Mouse (Mus musculus) midbrain, embryonic 13.5 days (tissue): ENCODE results near the gene Ccdc116. TPM values are rescaled to one million over a fixed set of nuclear protein-coding genes. Genes with fewer than 3 reads are reported as not detected.
"Not testable (repeated sequence)": the region's sequence is repeated elsewhere in the genome, so short reads cannot be mapped to it uniquely, and the experiment has no call there.

Experiments
- ATAC-seq: fragments of 200-750 bp; cut with Nextera tagmentation; 2 replicates; pipeline ENCODE4 v1.8.0; 2017; ENCODE audit warnings: mild to moderate bottlenecking, moderate TSS enrichment, moderate library complexity
- H3K27ac ChIP-seq: fragments of 300-500 bp; sonication (generic); 2 replicates; pipeline ENCODE4 v1.5.1; 2015; ENCODE audit warnings: inconsistent platforms, mild to moderate bottlenecking, moderate library complexity
- H3K27me3 ChIP-seq: fragments of 300-500 bp; sonication (generic); 2 replicates; pipeline ENCODE4 v1.6.1; 2015; ENCODE audit warnings: mild to moderate bottlenecking, inconsistent platforms
- H3K36me3 ChIP-seq: fragments of 300-500 bp; sonication (generic); 2 replicates; pipeline ENCODE4 v1.6.1; 2015; ENCODE audit warnings: mild to moderate bottlenecking, inconsistent platforms
- H3K4me1 ChIP-seq: fragments of 300-500 bp; sonication (generic); replicated peaks from 2 replicates; pipeline ENCODE4 v1.6.1; 2015; ENCODE audit warnings: inconsistent platforms
- H3K4me2 ChIP-seq: fragments of 300-500 bp; sonication (generic); replicated peaks from 2 replicates; pipeline ENCODE4 v1.6.1; 2015; ENCODE audit warnings: moderate library complexity, mild to moderate bottlenecking, inconsistent platforms
- H3K4me3 ChIP-seq: fragments of 300-500 bp; sonication (generic); replicated peaks from 2 replicates; pipeline ENCODE4 v1.5.1; 2015; ENCODE audit warnings: mild to moderate bottlenecking, inconsistent platforms
- H3K9ac ChIP-seq: fragments of 300-500 bp; sonication (generic); replicated peaks from 2 replicates; pipeline ENCODE4 v1.6.1; 2015; ENCODE audit warnings: mild to moderate bottlenecking, inconsistent platforms
- H3K9me3 ChIP-seq: fragments of 300-500 bp; sonication (generic); 2 replicates; pipeline ENCODE4 v1.6.1; 2016; ENCODE audit warnings: mild to moderate bottlenecking, inconsistent platforms
- WGBS: fragments of 180-500 bp; shearing (Covaris S2); methylation state at CpG from one replicate; pipeline ENCODE4 v1.1.7; 2015; 5-methylcytosine and 5-hydroxymethylcytosine counted together
- polyA plus RNA-seq: library from polyadenylated mRNA; unstranded; fragments of >200 nt; fragmentation: Nextera tagmentation; extraction: Ambion mirVana; gene quantifications from 2 replicates; pipeline ENCODE4 v1.2.1, GENCODE M21; 2015

Ccdc116 gene
- polyA plus RNA-seq, result 1.1 and 1.4 TPM in 2 replicates

DNA sequence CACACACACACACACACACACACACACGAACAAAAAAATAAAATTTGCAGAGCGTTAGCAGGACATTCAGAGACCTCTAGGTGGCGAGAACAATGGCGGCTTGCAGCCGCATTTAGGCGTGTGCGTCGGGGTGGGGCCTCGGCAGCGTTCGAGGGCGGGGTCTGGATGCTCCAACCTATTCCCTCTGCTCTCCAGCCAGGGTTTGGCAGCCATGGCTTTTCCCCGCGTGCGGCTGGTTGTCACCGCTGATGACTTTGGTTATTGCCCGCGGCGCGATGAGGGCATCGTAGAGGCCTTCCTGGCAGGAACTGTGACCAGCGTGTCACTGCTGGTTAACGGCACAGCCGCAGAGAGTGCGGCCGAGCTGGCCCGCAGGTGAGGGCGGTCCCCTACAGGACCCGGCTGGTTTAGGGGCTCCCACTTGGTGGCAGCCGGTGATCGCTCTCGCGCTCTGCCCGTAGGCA lies at the start of gene Ccdc116:
Gene Ccdc116 (minus strand): TSS at position 458 of the 464 bp plus-strand sequence.
- Histone ChIP-seq H3K9me3 (no peaks in the 10 kb centered on the region), H3K27ac (peak within 1 kb of the TSS; percentile 65; the same call in 1 of the 2 replicates), H3K4me2 (peak within 1 kb of the TSS; percentile 92), H3K27me3 (0 out of 2 replicates have a peak, but pooled peaks cover 2% of the 10 kb centered on the region), H3K4me3 (peak within 1 kb of the TSS; percentile 62), H3K4me1 (peaks cover 18% of the 10 kb centered on the region), H3K36me3 (peaks cover 7% of the 10 kb centered on the region), H3K9ac (peak within 1 kb of the TSS; percentile 76)
- peak; percentile 91 for ATAC-seq
- under 1% methylated on average over 34 of the region's 34 CpGs for WGBS

DNA sequence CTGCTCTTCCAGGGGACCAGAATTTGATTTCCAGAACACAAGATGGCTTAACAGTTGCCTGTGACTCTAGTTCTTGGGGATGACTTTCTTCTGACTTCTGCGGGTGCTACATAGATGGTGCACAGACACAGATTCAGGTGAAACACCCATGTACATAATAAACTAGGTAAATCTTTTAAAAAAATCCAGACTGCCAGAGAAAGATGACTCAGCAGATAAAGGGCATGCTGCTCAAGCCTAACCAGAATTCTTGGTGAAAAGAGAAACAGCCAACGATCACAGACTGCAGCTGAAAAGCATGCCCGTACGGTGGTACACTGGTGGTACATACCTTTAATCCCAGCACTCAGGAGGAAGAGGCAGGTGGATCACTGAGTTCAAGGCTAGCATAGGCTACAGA lies 46.8 kb upstream of the Ccdc116 start:
- no peaks in the 10 kb centered on the region for H3K27me3 ChIP-seq
- H3K4me1 ChIP-seq, result peaks cover 1% of the 10 kb centered on the region; the same call in 1 of the 2 replicates
- ATAC-seq, result no peak
- no peaks in the 10 kb centered on the region for H3K9me3 ChIP-seq
- H3K27ac ChIP-seq, result no peak overlapping the region
- no peak overlapping the region for H3K4me2 ChIP-seq
- 96% methylated on average over 4 of the region's 4 CpGs for WGBS
- H3K4me3 ChIP-seq, result no peak overlapping the region
- no peak overlapping the region for H3K9ac ChIP-seq
- peaks cover 11% of the 10 kb centered on the region for H3K36me3 ChIP-seq

DNA sequence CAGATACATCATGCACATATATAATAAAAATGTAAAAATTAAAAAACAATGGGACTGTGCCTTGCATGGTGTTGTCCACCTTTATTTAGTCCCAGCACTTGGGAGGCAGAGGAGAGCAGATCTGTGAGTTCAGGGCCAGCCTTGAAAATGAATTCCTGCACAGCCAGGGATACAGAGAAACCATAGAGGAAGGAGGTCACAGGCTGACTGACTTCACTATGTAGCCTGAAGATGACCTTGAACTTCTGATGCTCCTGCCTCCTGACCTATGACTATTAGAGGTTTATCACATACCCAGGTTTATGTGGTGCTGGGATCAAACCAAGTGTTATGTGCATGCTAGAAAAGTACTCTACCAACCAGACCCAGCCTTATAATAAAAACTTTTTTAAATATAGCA lies 38.4 kb upstream of the Ccdc116 start:
- no peak for ATAC-seq
- H3K27ac ChIP-seq, result no peak overlapping the region
- no peak overlapping the region for H3K4me2 ChIP-seq
- H3K9me3 ChIP-seq, result no peaks in the 10 kb centered on the region
- H3K36me3 ChIP-seq, result peaks cover 20% of the 10 kb centered on the region
- H3K9ac ChIP-seq, result no peak overlapping the region
- H3K4me1 ChIP-seq, result no peaks in the 10 kb centered on the region
- H3K27me3 ChIP-seq, result no peaks in the 10 kb centered on the region
- H3K4me3 ChIP-seq, result no peak overlapping the region

DNA sequence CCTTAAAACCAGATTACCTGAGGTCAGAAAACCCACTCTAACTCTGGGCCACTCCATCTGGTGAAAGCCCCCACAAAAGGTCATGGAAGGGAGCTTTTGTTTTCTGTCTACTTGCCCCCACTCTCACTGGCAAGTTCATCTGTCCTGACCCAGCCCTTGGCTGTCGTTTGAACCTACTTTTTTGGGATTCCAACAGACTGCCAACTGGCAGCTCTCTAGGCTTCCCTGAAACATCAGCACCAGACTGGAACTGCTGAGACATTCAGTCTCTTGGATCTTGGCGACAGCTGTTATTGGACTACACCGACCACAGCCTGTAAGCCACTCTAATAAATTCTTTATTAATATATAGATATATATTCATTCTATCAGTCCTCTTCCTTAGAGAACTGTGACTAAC lies 36.0 kb upstream of the Ccdc116 start:
- Histone ChIP-seq H3K4me3 (no peak overlapping the region), H3K9ac (no peak overlapping the region), H3K27ac (no peak overlapping the region), H3K4me1 (no peaks in the 10 kb centered on the region), H3K27me3 (no peaks in the 10 kb centered on the region), H3K9me3 (no peaks in the 10 kb centered on the region), H3K36me3 (peaks cover 16% of the 10 kb centered on the region), H3K4me2 (no peak overlapping the region)
- ATAC-seq, result no peak
- WGBS, result 88% methylated on average over 3 of the region's 3 CpGs

DNA sequence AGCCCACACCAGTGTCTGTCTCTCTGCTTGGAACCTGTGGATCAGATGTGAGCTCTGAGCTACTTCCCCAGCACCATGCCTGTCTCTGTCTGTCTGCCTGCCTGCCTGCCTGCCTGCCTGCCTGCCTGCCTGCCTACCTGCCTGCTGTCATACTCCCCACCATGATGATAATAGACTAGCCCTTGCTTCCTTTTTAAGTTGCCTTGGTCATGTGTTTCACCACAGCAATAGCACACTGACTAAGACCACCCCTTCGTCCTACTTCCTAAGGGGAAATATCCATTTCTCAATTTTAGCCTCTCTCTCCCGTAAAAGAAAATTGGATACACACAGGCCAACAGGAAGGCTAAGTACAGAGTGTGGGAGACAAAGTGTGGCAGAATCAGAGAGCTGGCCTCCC lies 35.1 kb upstream of the Ccdc116 start:
- Histone ChIP-seq H3K27ac (no peak overlapping the region), H3K4me1 (no peaks in the 10 kb centered on the region), H3K4me3 (no peak overlapping the region), H3K27me3 (no peaks in the 10 kb centered on the region), H3K9me3 (no peaks in the 10 kb centered on the region), H3K36me3 (peaks cover 16% of the 10 kb centered on the region), H3K9ac (no peak overlapping the region), H3K4me2 (no peak overlapping the region)
- ATAC-seq, result no peak
- 90% methylated on average over 2 of the region's 2 CpGs for WGBS

DNA sequence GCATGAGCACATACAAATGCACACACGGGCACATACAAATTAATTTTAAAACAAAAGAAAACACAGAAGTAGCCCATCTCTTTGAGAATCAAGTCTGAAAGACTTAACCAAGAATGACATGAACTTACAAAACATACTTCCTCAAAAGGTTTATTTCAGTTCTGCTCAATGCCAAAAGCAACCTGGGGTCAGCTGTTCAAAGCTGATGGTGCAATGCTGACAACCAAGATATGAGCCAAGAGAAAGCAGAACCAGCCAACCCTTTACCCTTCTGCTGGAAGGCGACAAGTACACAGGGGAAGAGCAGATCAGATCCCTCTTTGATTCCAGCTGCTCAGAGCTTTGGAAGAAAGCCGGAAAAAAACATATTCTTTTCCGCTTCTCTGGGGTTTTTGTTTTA lies 34.4 kb upstream of the Ccdc116 start:
- Histone ChIP-seq H3K9me3 (no peaks in the 10 kb centered on the region), H3K9ac (no peak overlapping the region), H3K36me3 (peaks cover 16% of the 10 kb centered on the region), H3K27me3 (no peaks in the 10 kb centered on the region), H3K4me1 (no peaks in the 10 kb centered on the region), H3K4me2 (no peak overlapping the region), H3K4me3 (no peak overlapping the region), H3K27ac (no peak overlapping the region)
- 91% methylated on average over 4 of the region's 4 CpGs for WGBS
- no peak for ATAC-seq

DNA sequence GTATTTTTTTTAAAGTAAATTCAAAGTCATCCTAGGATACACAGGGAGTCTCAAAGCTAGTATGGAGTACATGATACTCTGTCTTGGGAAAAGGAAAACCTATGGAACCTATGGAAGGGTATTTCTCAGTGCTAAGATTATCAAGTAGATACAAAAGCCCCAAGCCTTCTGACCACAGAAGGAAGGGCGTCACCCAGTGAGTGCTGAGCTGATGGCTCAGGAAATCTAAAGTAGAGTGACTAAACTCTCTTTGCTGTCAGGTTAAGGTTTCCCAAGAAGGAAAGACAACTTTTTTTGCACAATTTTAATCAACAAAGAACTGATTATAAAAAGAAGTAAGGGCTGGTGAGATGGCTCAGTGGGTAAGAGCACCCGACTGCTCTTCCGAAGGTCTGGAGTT lies 32.7 kb upstream of the Ccdc116 start:
- 95% methylated on average over 3 of the region's 3 CpGs for WGBS
- no peak for ATAC-seq
- no peak overlapping the region for H3K4me3 ChIP-seq
- no peaks in the 10 kb centered on the region for H3K4me1 ChIP-seq
- no peaks in the 10 kb centered on the region for H3K27me3 ChIP-seq
- peaks cover 17% of the 10 kb centered on the region for H3K36me3 ChIP-seq
- no peak overlapping the region for H3K27ac ChIP-seq
- no peak overlapping the region for H3K9ac ChIP-seq
- no peaks in the 10 kb centered on the region for H3K9me3 ChIP-seq
- no peak overlapping the region for H3K4me2 ChIP-seq

DNA sequence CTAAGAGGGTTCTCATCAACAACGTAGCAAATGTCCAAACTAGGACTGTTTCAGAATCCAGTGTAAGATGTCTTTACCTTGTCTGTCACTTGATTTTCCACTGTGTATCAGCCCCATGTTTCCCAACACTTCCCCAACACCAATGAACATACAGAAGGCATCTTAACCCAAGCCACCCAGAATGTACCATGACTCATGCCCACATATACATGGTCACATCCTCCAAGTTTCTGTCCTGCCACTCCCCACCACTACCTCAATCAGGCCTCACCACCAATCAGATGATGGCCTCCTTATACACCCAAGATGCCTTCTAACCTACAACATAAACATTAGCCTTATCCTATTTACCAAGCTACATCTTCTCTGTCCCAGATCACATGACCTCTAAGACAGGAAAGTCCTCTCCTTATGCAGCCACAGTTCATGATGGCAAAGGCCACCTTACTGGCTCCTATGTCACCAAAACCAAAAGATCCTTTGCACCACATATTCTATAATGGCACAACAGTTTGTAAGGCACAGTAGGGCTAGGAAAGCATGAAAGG lies 30.7 kb upstream of the Ccdc116 start:
- Histone ChIP-seq H3K27ac (no peak overlapping the region), H3K9ac (no peak overlapping the region), H3K4me2 (no peak overlapping the region), H3K27me3 (no peaks in the 10 kb centered on the region), H3K9me3 (no peaks in the 10 kb centered on the region), H3K4me3 (no peak overlapping the region), H3K4me1 (no peaks in the 10 kb centered on the region), H3K36me3 (peaks cover 32% of the 10 kb centered on the region)
- no peak for ATAC-seq
- WGBS, result 96% methylated on average over 1 of the region's 1 CpGs

DNA sequence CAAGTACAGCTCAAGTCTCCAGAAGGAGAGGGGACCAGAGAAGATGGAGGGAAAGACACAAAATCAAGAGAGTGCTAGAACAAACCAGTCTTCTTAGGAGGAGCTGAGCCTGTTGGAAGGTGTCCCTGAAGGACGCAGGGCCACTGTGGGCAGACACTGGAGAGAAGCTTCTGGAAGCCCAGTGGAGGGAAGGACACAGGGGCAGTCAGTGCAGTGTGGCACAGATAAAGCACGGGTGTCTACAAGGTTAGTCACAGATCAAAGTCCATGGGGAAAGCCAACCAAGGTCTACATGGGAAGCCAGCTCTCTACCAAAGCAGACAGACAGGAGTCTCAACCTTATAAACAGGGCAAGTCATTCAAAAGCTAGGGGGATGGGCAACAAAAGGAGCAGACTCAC lies 28.7 kb upstream of the Ccdc116 start:
- ATAC-seq, result no peak
- H3K4me3 ChIP-seq, result no peak overlapping the region
- no peaks in the 10 kb centered on the region for H3K27me3 ChIP-seq
- H3K4me1 ChIP-seq, result no peaks in the 10 kb centered on the region
- H3K27ac ChIP-seq, result no peak overlapping the region
- no peak overlapping the region for H3K9ac ChIP-seq
- no peak overlapping the region for H3K4me2 ChIP-seq
- H3K9me3 ChIP-seq, result no peaks in the 10 kb centered on the region
- 87% methylated on average over 2 of the region's 2 CpGs for WGBS
- peaks cover 41% of the 10 kb centered on the region for H3K36me3 ChIP-seq

DNA sequence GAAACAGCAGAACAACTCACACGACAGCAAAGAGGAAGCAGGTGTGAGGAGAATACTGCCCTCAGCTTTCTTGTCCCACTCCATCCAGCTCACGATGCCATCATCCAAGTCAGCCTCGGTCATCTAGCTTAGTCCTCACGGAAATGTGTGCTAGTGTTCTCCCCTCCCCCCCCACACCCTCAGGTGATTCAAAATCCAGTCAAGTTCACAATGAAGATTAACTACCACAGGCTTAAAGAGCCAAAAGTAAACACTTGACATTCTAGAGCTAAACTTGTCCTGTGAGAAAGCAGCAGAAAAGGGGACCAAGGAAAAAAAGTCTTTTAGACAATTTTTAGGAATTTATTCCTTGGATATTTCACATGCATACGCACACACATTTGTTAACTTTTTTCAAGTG lies 21.0 kb upstream of the Ccdc116 start:
- no peak overlapping the region for H3K9ac ChIP-seq
- no peak overlapping the region for H3K27ac ChIP-seq
- H3K4me1 ChIP-seq, result no peaks in the 10 kb centered on the region
- H3K4me2 ChIP-seq, result no peak overlapping the region
- no peak for ATAC-seq
- H3K36me3 ChIP-seq, result peaks cover 52% of the 10 kb centered on the region
- no peaks in the 10 kb centered on the region for H3K27me3 ChIP-seq
- H3K4me3 ChIP-seq, result no peak overlapping the region
- WGBS, result 87% methylated on average over 5 of the region's 5 CpGs
- H3K9me3 ChIP-seq, result no peaks in the 10 kb centered on the region

DNA sequence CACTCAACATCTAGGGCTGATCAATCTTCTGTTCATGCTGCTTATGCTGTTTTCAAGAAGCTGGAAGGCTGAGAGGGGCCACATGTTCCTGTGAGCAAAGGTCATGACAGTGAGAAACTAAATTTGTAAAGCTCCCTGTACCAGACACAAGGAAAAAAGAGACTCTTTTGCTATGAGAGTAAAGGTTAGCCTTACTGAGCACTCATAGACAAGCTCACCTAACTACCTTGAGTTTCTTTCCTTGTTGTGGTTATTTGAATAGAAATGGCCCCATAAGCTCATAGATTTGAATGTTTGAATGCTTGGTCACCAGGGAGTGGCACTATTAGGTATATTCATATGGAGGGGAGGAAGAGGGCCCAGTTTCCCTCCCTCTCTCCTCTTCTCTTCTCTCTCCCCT lies 20.1 kb upstream of the Ccdc116 start:
- no peaks in the 10 kb centered on the region for H3K27me3 ChIP-seq
- H3K27ac ChIP-seq, result no peak overlapping the region
- H3K36me3 ChIP-seq, result peaks cover 47% of the 10 kb centered on the region
- no peaks in the 10 kb centered on the region for H3K4me1 ChIP-seq
- H3K9me3 ChIP-seq, result no peaks in the 10 kb centered on the region
- no peak overlapping the region for H3K4me2 ChIP-seq
- no peak overlapping the region for H3K9ac ChIP-seq
- ATAC-seq, result no peak
- H3K4me3 ChIP-seq, result no peak overlapping the region

DNA sequence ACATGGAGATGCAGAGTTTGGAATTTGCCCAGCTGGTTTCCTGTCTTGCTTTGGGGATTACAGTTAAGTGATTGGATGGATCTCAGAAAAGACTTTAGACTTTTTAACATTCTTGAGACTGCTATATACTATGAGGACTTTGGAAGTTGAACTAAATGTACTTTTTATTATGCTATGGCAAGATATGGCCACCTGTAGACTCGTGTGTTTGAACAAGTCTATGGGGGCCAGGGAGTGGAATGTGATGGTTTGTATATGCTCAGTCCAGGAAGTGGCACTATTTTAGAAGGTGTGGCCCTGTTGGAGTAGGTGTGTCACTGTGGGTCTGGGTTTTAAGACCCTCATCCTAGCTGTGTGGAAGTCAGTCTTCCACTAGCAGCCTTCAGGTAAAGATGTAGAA lies 18.4 kb upstream of the Ccdc116 start:
- not testable (repeated sequence) for H3K27ac ChIP-seq, H3K4me2 ChIP-seq, H3K9ac ChIP-seq, H3K9me3 ChIP-seq, H3K27me3 ChIP-seq, H3K4me1 ChIP-seq, H3K4me3 ChIP-seq, ATAC-seq
- H3K36me3 ChIP-seq, result peaks cover 46% of the 10 kb centered on the region
- 100% methylated on average over 1 of the region's 1 CpGs for WGBS

DNA sequence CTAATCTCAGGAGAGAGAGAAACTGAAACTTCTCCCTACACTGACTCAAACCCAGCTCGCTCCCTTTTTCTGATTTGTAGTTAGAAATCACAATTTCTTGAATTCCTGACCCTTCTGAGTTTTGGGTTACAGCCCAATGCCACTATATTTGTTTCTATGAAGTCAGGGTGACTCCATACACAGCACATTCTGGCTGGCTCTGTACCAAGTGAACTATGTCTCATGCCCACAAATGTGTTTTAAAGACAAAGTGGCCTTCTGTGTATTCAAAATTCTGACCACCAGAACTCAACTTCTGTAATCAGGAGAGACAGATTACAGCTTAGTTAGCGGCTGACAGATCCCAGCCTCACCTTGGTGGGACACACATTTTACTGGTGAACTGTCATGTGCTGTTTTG lies 7.3 kb upstream of the Ccdc116 start:
- Histone ChIP-seq H3K4me2 (no peak overlapping the region), H3K36me3 (peaks cover 65% of the 10 kb centered on the region), H3K4me3 (no peak overlapping the region), H3K4me1 (no peaks in the 10 kb centered on the region), H3K9ac (no peak overlapping the region), H3K27me3 (no peaks in the 10 kb centered on the region), H3K27ac (no peak overlapping the region), H3K9me3 (no peaks in the 10 kb centered on the region)
- ATAC-seq, result no peak
- 94% methylated on average over 2 of the region's 2 CpGs for WGBS
